Mouse (Mus musculus): ENCODE results near the gene Uhrf1. TPM values are rescaled to one million over a fixed set of nuclear protein-coding genes. Genes with fewer than 3 reads are reported as not detected.

Gene Uhrf1
- polyA plus RNA-seq, 1 experiment from 2014 or later: 128 TPM

GRCm38 (mm10) chr17:56290388-56291170 lies 12.5 kb upstream of the Uhrf1 start:
- peak; percentile 75 for ATAC-seq (ENCODE audit: insufficient read depth, low FRiP score, low TSS enrichment)
- H3K4me2 ChIP-seq (ENCODE audit: low read depth): peak overlapping the region; percentile 63
- peaks cover 2% of the 10 kb centered on the region; the same call in 1 of the 2 replicates for H3K36me3 ChIP-seq (ENCODE audit: control insufficient read depth, insufficient read depth, low read length)
- no peaks in the 10 kb centered on the region for H3K9me3 ChIP-seq (ENCODE audit: control insufficient read depth, low read length)
- 3% methylated on average over 17 of the region's 17 CpGs for WGBS
- peak overlapping the region; percentile 42 for H3K4me3 ChIP-seq (ENCODE audit: low read depth, low read length)
- DNase-seq (ENCODE audit: low spot score): peak; percentile 90
- H3K4me1 ChIP-seq (ENCODE audit: control insufficient read depth, insufficient read depth, low read length): peaks cover 10% of the 10 kb centered on the region
- H3K27ac ChIP-seq (ENCODE audit: low read depth, low read length): 0 out of 2 replicates have a peak overlapping the region, but pooled peaks have one; percentile 35
- H3K9ac ChIP-seq (ENCODE audit: low read length): peak overlapping the region; percentile 48
- no peaks in the 10 kb centered on the region for H3K27me3 ChIP-seq (ENCODE audit: control insufficient read depth, insufficient read depth, low read length)

GRCm38 (mm10) chr17:56291171-56291511 lies 12.0 kb upstream of the Uhrf1 start:
- Histone ChIP-seq H3K36me3 (ENCODE audit: control insufficient read depth, insufficient read depth, low read length) (no peaks in the 10 kb centered on the region; the same call in 1 of the 2 replicates), H3K9ac (ENCODE audit: low read length) (peak overlapping the region; percentile 55)
- 1% methylated on average over 16 of the region's 16 CpGs for WGBS

GRCm38 (mm10) chr17:56291826-56292475 lies 11.2 kb upstream of the Uhrf1 start:
- 70% methylated on average over 7 of the region's 7 CpGs for WGBS
- H3K9ac ChIP-seq (ENCODE audit: low read length): peak overlapping the region; percentile 55; the same call in 1 of the 2 replicates
- H3K36me3 ChIP-seq (ENCODE audit: control insufficient read depth, insufficient read depth, low read length): no peaks in the 10 kb centered on the region
- peak overlapping the region; percentile 41; the same call in 1 of the 2 replicates for H3K4me2 ChIP-seq (ENCODE audit: low read depth)
- H3K27me3 ChIP-seq (ENCODE audit: control insufficient read depth, insufficient read depth, low read length): no peaks in the 10 kb centered on the region
- H3K4me1 ChIP-seq (ENCODE audit: control insufficient read depth, insufficient read depth, low read length): peaks cover 10% of the 10 kb centered on the region
- H3K4me3 ChIP-seq (ENCODE audit: low read depth, low read length): no peak overlapping the region
- DNase-seq (ENCODE audit: low spot score) (no peak), ATAC-seq (ENCODE audit: insufficient read depth, low FRiP score, low TSS enrichment) (no peak)
- no peak overlapping the region for H3K27ac ChIP-seq (ENCODE audit: low read depth, low read length)
- no peaks in the 10 kb centered on the region for H3K9me3 ChIP-seq (ENCODE audit: control insufficient read depth, low read length)

More at GRCm38 (mm10) chr17:56291171-56291511, 12.0 kb upstream of the Uhrf1 start:
- peak; percentile 91 for DNase-seq (ENCODE audit: low spot score)
- H3K4me1 ChIP-seq (ENCODE audit: control insufficient read depth, insufficient read depth, low read length): peaks cover 10% of the 10 kb centered on the region
- H3K4me3 ChIP-seq (ENCODE audit: low read depth, low read length): no peak overlapping the region; the same call in 1 of the 2 replicates
- peak; percentile 78 for ATAC-seq (ENCODE audit: insufficient read depth, low FRiP score, low TSS enrichment)
- no peaks in the 10 kb centered on the region for H3K27me3 ChIP-seq (ENCODE audit: control insufficient read depth, insufficient read depth, low read length)
- 0 out of 2 replicates have a peak overlapping the region, but pooled peaks have one; percentile 35 for H3K27ac ChIP-seq (ENCODE audit: low read depth, low read length)
- H3K9me3 ChIP-seq (ENCODE audit: control insufficient read depth, low read length): no peaks in the 10 kb centered on the region
- H3K4me2 ChIP-seq (ENCODE audit: low read depth): peak overlapping the region; percentile 41

GRCm38 (mm10) chr17:56292531-56293222 lies 10.4 kb upstream of the Uhrf1 start, which contains the start of gene Plin3:
Plin3 (minus strand) TSS chr17:56292873.
- no peak for ATAC-seq (ENCODE audit: insufficient read depth, low FRiP score, low TSS enrichment)
- H3K4me2 ChIP-seq (ENCODE audit: low read depth): no peak within 1 kb of the TSS
- H3K9me3 ChIP-seq (ENCODE audit: control insufficient read depth, low read length): no peaks in the 10 kb centered on the region
- no peaks in the 10 kb centered on the region for H3K36me3 ChIP-seq (ENCODE audit: control insufficient read depth, insufficient read depth, low read length)
- H3K27ac ChIP-seq (ENCODE audit: low read depth, low read length): no peak within 1 kb of the TSS
- no peak within 1 kb of the TSS for H3K4me3 ChIP-seq (ENCODE audit: low read depth, low read length)
- no peak within 1 kb of the TSS; the same call in 1 of the 2 replicates for H3K9ac ChIP-seq (ENCODE audit: low read length)
- peaks cover 10% of the 10 kb centered on the region for H3K4me1 ChIP-seq (ENCODE audit: control insufficient read depth, insufficient read depth, low read length)
- DNase-seq (ENCODE audit: low spot score): no peak
- WGBS: 79% methylated on average over 4 of the region's 4 CpGs
- H3K27me3 ChIP-seq (ENCODE audit: control insufficient read depth, insufficient read depth, low read length): no peaks in the 10 kb centered on the region

GRCm38 (mm10) chr17:56293291-56293690 lies 9.8 kb upstream of the Uhrf1 start:
- H3K27me3 ChIP-seq (ENCODE audit: control insufficient read depth, insufficient read depth, low read length): no peaks in the 10 kb centered on the region
- H3K9me3 ChIP-seq (ENCODE audit: control insufficient read depth, low read length): no peaks in the 10 kb centered on the region
- H3K4me3 ChIP-seq (ENCODE audit: low read depth, low read length): no peak overlapping the region
- WGBS: 63% methylated on average over 1 of the region's 1 CpGs
- no peaks in the 10 kb centered on the region for H3K36me3 ChIP-seq (ENCODE audit: control insufficient read depth, insufficient read depth, low read length)
- ATAC-seq (ENCODE audit: insufficient read depth, low FRiP score, low TSS enrichment) (no peak), DNase-seq (ENCODE audit: low spot score) (no peak)
- H3K4me2 ChIP-seq (ENCODE audit: low read depth): no peak overlapping the region
- peaks cover 10% of the 10 kb centered on the region for H3K4me1 ChIP-seq (ENCODE audit: control insufficient read depth, insufficient read depth, low read length)
- no peak overlapping the region for H3K9ac ChIP-seq (ENCODE audit: low read length)
- H3K27ac ChIP-seq (ENCODE audit: low read depth, low read length): no peak overlapping the region

GRCm38 (mm10) chr17:56294241-56294640 lies 8.9 kb upstream of the Uhrf1 start:
- no peak overlapping the region for H3K27ac ChIP-seq (ENCODE audit: low read depth, low read length)
- H3K27me3 ChIP-seq (ENCODE audit: control insufficient read depth, insufficient read depth, low read length): no peaks in the 10 kb centered on the region
- no peak for ATAC-seq (ENCODE audit: insufficient read depth, low FRiP score, low TSS enrichment)
- no peaks in the 10 kb centered on the region for H3K9me3 ChIP-seq (ENCODE audit: control insufficient read depth, low read length)
- no peak overlapping the region for H3K9ac ChIP-seq (ENCODE audit: low read length)
- no peak for DNase-seq (ENCODE audit: low spot score)
- no peak overlapping the region for H3K4me3 ChIP-seq (ENCODE audit: low read depth, low read length)
- no peak overlapping the region for H3K4me2 ChIP-seq (ENCODE audit: low read depth)
- peaks cover 7% of the 10 kb centered on the region for H3K4me1 ChIP-seq (ENCODE audit: control insufficient read depth, insufficient read depth, low read length)
- WGBS: 88% methylated on average over 19 of the region's 19 CpGs
- no peaks in the 10 kb centered on the region for H3K36me3 ChIP-seq (ENCODE audit: control insufficient read depth, insufficient read depth, low read length)

GRCm38 (mm10) chr17:56296201-56296600 lies 6.9 kb upstream of the Uhrf1 start:
- H3K4me3 ChIP-seq (ENCODE audit: low read depth, low read length): no peak overlapping the region
- no peak overlapping the region for H3K9ac ChIP-seq (ENCODE audit: low read length)
- no peak overlapping the region for H3K27ac ChIP-seq (ENCODE audit: low read depth, low read length)
- no peaks in the 10 kb centered on the region for H3K36me3 ChIP-seq (ENCODE audit: control insufficient read depth, insufficient read depth, low read length)
- H3K9me3 ChIP-seq (ENCODE audit: control insufficient read depth, low read length): no peaks in the 10 kb centered on the region
- ATAC-seq (ENCODE audit: insufficient read depth, low FRiP score, low TSS enrichment) (no peak), DNase-seq (ENCODE audit: low spot score) (no peak)
- no peaks in the 10 kb centered on the region for H3K4me1 ChIP-seq (ENCODE audit: control insufficient read depth, insufficient read depth, low read length)
- no peak overlapping the region for H3K4me2 ChIP-seq (ENCODE audit: low read depth)
- no peaks in the 10 kb centered on the region for H3K27me3 ChIP-seq (ENCODE audit: control insufficient read depth, insufficient read depth, low read length)
- WGBS: 78% methylated on average over 1 of the region's 1 CpGs

- H3K4me3 ChIP-seq (ENCODE audit: low read depth, low read length): no peak overlapping the region
- no peak overlapping the region for H3K4me2 ChIP-seq (ENCODE audit: low read depth)
- DNase-seq (ENCODE audit: low spot score) (no peak), ATAC-seq (ENCODE audit: insufficient read depth, low FRiP score, low TSS enrichment) (no peak)
- H3K9me3 ChIP-seq (ENCODE audit: control insufficient read depth, low read length): no peaks in the 10 kb centered on the region
- H3K9ac ChIP-seq (ENCODE audit: low read length): no peak overlapping the region
- peaks cover 8% of the 10 kb centered on the region for H3K4me1 ChIP-seq (ENCODE audit: control insufficient read depth, insufficient read depth, low read length)
- no peaks in the 10 kb centered on the region for H3K36me3 ChIP-seq (ENCODE audit: control insufficient read depth, insufficient read depth, low read length)
- no peak overlapping the region for H3K27ac ChIP-seq (ENCODE audit: low read depth, low read length)
- 93% methylated on average over 1 of the region's 1 CpGs for WGBS
- H3K27me3 ChIP-seq (ENCODE audit: control insufficient read depth, insufficient read depth, low read length): no peaks in the 10 kb centered on the region
Observed at GRCm38 (mm10) chr17:56298238-56298637, 4.9 kb upstream of the Uhrf1 start.
